Mouse (Mus musculus) adrenal gland, postnatal 4 days (tissue): ENCODE results near the gene Hyou1. TPM values are rescaled to one million over a fixed set of nuclear protein-coding genes. Genes with fewer than 3 reads are reported as not detected.
A peak's percentile ranks its signal among the peaks of the same experiment; 100 is the strongest.
"Not testable (repeated sequence)": the region's sequence is repeated elsewhere in the genome, so short reads cannot be mapped to it uniquely, and the experiment has no call there.

Experiments used
- DNase-seq, 2 experiments: peaks; one replicate each; pipeline ENCODE4 v3.0.0; 2021 to 2022; ENCODE audit warnings: low spot score in 2 of 2, mixed read lengths in 2 of 2
- long read RNA-seq, 2 experiments: library from polyadenylated mRNA; stranded (forward); transcript quantifications; one replicate each; pipeline ENCODE4 v2.0.0; 2021
- total RNA-seq, 2 experiments: library from RNA; stranded (reverse); gene quantifications; 2 replicates each; pipeline ENCODE4 v1.2.3; 2021

The Hyou1 gene
- total RNA-seq, result 100 to 1,000 TPM; 125 to 126 TPM
- long read RNA-seq, experiment 1, full-length matches to known transcripts, result 41 of 66 reads
- long read RNA-seq, experiment 1, partial matches to known transcripts, result 10 of 66 reads
- long read RNA-seq, experiment 1, other reads (novel, unspliced or antisense), result 15 of 66 reads
- long read RNA-seq, experiment 2, full-length matches to known transcripts, result 105 of 150 reads
- long read RNA-seq, experiment 2, partial matches to known transcripts, result 24 of 150 reads
- long read RNA-seq, experiment 2, other reads (novel, unspliced or antisense), result 21 of 150 reads

DNA sequence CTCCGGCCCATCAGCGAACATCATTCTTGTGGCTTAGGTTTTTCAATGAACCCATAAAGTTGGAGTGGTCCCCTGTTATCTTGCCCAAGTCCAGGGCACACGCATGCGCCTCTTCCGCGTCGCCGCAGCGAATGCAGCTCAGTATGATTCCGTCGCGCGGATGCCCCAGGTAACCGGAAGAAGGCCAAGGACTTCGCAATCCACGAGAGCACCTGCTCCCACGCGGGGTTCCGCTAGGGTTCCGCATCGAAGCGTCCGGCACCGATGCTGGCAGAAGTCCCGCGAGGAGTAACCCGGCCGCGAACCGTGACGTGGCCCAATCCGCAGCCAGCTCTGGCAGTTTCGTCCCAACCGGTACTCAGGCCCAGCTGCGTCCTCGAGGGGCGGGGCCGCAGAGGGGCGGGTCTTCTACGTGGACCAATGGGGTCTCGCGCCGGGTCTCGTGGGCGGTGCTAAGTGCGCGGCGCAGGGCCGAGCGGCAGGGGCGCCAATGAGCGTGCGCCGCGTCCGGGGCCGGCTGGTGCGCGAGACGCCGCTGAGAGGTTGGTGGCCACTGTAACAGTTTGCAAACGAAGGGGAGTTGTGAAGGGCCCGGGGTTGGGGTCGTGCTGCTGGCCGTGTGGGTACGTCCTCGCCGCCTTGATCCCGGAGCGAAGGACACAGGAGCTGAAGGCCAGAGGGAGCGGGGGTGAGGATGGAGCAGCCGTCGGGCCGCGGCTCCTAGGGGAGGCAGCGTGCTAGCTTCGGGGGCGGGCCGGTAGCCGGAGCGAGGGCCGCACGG lies at the start of gene Hyou1:
Gene Hyou1 (plus strand): TSS at position 437 of the 781 bp plus-strand sequence.
- DNase-seq, result peak; percentile 98 to 99

DNA sequence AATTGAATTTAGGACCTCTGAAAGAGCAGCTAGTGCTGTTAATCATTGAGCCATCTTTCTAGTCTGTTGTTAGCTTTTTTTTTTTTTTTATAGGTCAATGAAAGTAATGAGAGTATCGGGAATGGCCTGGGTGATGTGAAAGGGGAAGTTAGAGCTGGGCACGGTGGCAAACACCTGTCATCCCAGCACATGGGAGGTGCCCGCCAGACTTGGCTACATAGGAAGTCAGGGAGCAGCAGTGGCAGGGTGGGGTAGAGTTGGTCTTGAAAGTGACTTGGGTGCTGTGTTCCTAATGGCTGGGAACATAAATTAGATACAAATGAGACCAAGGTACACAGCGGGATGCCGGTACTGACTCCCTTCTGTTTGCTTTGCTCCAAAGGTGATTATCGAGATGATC lies 48.6 kb upstream of the Hyou1 start:
- DNase-seq, result no peak

DNA sequence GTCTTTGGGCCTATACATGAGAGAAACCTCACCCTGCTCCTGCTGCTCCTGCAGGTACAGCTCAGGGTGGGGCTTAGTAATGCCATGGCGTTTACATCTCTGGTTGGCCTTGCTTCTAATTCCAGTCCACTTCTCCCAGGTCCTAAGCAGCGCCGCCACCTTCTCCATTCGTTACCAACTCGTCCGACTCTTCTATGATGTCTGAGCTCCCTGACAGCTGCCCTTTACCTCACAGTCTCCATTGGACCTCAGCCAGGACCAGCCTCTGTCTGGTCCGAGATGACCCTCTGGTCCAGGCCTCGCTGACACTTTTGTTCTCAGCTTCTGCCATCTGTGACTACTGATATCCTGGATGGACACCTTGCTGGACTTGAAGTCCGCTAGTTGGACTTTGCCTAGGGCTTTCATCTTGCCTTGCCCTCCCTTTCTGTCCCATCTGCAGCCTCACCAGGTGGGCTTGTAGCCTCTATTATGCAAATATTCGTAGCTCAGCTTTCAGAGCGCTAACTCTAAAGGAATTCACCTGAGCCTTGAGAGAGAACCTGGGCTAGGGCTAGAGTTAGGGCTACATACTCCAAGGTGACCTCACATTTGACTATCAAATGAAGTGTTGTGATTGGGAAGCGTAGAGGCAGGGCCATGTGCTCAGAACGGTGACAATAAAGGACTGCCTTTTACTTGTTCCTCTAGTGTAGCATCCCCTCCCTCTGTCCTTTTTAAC lies 46.2 kb upstream of the Hyou1 start:
- DNase-seq, result no peak

- DNase-seq, result peak; percentile 92 to 96
Measured at GRCm38 (mm10) chr9:44334396-44335330, 44.6 kb upstream of the Hyou1 start, which contains the start of gene H2afx. TSS of gene H2afx (plus strand) at chr9:44334694.

DNA sequence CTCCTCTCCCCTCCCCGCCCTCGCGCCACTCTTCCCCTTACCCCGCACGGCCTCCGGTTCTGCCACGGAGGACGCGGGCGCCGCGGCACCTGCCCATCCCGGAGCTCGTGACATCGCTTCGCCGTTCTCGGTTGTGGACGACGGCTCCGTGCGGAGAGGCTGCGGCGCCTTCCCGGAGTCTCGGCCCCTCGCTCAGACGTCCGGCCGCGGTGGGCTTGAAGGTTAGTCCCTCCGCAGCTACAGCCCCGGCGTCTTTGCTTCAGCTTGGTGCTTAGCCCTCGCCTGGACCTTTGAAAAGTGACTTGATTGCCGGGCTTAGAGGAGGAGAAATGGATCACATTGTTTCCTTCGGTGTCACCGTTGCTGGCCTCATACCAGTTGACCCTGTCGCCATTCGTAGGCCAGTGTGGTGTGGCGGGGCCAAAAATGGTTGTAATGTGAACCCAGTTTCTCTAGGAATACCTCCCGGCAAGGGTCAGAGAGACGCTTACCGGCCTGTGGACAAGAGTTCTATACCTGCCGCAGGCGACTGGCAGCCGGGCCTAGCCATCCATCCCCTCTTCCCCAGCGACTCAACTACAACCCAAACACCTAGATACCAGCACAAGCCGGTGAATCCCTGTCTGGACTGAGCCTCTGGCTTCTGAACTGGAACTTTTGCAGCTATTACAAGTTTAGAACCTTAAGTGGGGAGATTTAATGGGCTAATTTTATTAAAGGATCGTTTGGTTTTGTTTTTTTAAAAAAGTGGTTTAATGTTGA lies 43.8 kb upstream of the Hyou1 start:
- no peak for DNase-seq

DNA sequence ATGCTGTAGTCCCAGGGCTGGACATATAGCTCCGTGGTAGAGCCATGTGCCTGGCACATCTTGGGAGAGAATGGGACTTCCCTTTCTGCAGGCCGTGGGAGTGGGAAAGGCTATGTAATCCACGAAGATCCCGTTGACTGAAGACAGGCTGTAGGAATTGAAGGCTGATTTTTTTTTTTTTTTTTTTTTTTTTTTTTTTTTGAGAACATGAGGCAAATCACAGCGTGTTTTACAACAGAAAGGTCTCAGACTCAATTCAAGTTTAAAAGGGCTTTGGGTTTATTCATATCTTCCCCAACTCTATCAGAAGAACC lies 43.2 kb upstream of the Hyou1 start:
- DNase-seq, result no peak

DNA sequence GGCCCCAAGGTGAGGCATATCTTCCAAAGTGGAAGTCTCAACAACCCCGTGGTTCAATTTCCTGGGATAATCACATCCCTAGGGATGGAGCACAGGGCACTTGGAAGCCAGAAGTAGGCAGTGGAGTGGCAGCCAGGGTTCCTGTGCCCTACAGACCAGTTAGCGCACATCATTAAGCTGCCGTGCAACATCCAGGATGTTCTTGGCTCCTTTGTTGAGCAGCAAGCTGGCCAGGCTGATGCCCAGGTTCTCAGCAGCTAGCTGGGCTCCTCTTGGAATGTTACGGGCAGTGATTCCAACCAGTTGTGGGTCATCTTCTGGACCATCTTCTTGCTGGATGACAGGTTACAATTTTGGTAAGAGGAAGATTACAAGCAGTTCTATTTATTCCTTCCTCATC lies 42.8 kb upstream of the Hyou1 start:
- not testable (repeated sequence) for DNase-seq

- DNase-seq, result no peak
Measured at GRCm38 (mm10) chr9:44336964-44337363, 42.3 kb upstream of the Hyou1 start.

DNA sequence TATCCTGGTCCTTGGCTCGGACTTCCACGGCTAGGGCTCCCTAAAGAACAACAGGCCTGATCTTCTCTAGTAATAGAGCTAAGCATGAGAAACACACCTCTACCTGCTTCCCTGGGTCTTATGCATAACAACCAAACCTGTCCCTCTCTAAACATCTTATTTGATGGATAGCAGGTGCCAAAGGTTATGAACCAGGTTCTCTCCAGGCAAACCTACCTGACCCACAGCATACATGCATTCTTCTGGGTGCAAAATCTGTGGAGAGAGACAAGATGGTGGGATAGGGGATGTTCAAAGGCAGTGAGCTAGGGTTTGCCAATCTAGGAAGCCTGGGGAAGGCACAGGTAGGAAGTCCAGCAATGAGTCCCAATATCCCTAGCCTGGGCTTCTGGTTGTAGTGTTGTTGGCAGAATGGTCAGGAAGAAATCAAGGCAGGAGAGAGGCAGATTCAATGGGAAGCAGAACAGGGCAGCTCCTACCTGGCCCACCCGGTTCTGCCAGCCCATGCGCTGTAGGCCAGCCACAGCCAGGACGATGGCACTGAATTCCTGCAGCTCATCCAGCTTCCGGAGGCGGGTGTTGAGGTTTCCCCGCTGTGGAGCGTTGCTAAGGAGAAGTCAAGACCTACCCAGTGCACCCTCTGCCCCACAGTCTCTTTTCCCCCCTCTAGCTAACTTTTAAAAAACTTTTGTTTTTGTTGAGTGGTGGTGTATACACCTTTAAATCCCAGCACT lies 41.7 kb upstream of the Hyou1 start:
- DNase-seq, result no peak

GRCm38 (mm10) chr9:44338574-44338973 lies 40.7 kb upstream of the Hyou1 start:
- DNase-seq, result no peak

GRCm38 (mm10) chr9:44341487-44341886 lies 37.8 kb upstream of the Hyou1 start:
- DNase-seq, result no peak

DNA sequence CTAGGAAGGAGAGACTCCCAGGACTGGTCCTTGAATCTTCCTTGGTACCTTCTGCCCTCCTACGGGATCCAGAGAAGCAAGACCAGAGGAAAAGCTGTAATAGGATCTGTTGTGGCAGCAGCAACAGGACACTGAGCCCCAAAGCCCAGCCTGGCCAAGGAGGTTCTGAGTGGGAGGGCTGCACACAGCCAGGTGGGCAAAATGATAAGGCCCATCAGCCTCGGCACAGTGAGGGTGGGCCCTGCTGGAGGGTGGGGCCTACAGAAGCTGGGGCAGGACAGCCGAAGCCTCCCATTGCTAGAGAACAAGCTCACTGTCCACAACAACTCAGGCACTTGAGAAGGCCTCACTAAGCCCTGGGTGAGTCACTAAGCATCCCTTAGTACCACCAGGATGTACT lies 37.1 kb upstream of the Hyou1 start:
- DNase-seq, result no peak

DNA sequence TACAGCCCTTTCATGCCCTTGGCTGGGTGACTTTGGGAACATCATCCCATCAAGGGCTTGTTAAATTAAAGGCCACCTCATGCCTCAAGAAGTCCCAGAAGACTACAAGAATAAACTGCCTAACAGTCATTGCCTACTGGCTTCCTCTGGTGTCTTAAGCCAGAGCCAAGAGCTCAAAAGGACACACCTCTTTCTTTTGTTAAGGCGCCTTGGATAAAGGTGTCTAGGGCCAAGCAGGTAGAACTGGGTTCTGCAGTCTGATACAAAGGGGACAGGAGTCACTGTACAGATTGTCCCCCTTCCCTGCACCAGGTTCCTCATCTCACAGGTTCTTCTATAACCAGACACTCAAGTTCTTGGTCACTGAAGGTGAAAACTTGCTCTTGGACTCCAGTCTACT lies 36.7 kb upstream of the Hyou1 start:
- no peak for DNase-seq

- no peak for DNase-seq
Measured at GRCm38 (mm10) chr9:44343290-44343689, 36.0 kb upstream of the Hyou1 start.

DNA sequence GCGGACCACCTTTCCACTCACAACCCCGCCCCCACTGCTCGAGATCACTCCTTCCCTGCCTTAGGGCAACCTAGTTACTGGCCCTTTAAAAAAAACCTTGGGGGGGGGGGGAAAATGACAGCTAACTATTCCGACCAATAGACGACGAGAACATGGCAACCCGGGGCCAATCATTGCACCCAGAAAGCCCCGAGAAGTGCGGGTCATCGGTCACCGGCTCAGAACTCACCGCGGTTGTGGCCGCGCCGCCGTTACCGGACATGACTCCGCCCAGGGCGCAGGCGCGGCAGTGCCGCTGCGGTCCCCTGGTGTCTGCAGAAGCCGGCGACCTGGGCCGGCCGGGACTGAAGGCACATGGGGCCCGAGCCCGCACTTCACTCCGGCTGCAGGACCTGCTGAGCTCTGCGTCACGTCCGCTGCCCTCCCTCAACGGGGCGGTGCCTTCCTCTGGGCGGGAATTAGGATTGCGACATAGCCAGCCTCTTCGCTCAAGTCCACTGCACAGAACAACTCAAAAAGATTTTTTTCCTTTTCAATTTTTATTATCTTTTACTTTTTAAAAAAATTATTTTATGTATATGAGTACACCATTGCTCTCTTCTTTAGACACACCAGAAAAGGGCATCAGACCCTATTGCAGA lies 35.4 kb upstream of the Hyou1 start, which contains the start of gene Hmbs:
Gene Hmbs (minus strand): TSS at position 448 of the 641 bp plus-strand sequence.
- peak; percentile 71 to 86 for DNase-seq

DNA sequence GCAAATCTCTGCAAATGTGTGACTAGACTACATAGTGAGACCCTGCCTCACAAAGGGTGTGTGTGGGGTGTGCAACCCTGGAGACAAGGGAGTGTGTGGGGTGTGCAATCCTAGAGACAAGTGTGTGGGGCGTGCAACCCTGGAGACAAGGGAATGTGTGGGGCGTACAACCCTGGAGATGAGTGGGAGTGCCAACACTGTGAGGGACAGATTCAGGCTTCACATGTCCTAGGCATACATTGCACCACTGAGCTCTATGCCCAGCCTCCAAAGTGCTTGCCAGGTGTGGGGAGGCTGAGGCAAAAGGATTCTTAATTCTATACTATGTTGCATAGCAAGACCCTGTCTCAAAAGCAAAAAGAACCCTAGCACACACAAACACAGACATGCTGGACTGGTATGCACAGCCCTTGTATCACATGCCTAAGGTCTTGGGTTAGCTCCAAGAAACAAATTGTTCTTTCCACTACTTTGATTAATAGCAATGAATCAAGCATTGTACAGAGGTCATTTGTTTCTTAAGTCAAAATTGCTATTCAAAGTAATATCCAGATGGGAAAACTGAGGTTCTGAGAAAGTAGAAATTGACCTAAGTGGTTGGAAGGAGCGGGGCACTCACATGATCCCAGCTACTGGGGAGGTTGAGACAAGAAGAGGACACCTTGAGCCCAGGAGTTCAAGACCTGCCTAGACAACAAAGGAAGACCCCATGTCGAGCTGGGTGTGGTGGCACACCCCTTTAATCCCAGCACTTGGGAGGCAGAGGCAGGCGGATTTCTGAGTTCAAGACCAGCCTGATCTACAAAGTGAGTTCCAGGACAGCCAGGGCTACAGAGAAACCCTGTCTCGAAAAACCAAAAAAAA lies 33.5 kb upstream of the Hyou1 start:
- no peak for DNase-seq

DNA sequence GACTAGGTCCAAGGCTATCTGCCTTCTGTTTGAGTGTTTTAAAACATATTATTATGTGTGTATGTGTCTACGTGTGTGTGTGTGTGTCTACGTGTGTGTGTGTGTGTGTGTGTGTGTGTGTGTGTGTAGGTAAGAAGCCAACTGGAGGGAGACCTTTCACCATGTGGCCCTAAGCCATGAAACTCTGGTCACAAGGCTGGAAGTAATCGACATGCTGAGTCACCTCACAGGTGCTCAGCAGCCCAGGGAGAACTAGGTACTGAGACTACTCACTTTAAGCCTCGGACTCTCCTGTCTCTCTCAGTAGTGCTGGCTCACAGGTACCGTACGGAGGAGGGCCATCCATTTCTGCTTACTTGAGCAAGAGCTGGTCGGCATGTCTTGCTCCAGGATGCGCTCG lies 32.1 kb upstream of the Hyou1 start:
- no peak for DNase-seq

- no peak for DNase-seq
Measured at GRCm38 (mm10) chr9:44347621-44348020, 31.7 kb upstream of the Hyou1 start.
